Mouse (Mus musculus) liver, embryonic 13.5 days (tissue): ENCODE data around the gene Dcpp3. TPM values are rescaled to one million over a fixed set of nuclear protein-coding genes. Genes with fewer than 3 reads are reported as not detected.

Source experiments
- polyA plus RNA-seq: library from polyadenylated mRNA; unstranded; fragments of >200 nt; fragmentation: Nextera tagmentation; extraction: Ambion mirVana; gene quantifications from 2 replicates; pipeline ENCODE4 v1.2.1, GENCODE M21; 2015

Gene Dcpp3
- polyA plus RNA-seq, 1 experiment from 2014 or later, result not detected

Other genes with a start within 250 kb of the Dcpp3 start
- 21.6 and 21.9 TPM in 2 replicates for gene Hcfc1r1, start 243.9 kb upstream of the Dcpp3 start, polyA plus RNA-seq
- 27.6 and 27.8 TPM in 2 replicates for gene Thoc6, start 243.6 kb upstream of the Dcpp3 start, polyA plus RNA-seq
- gene Tnfrsf12a, start 240.0 kb upstream of the Dcpp3 start, polyA plus RNA-seq, result 6.2 and 6.7 TPM in 2 replicates
- gene Cldn6, start 238.2 kb upstream of the Dcpp3 start, polyA plus RNA-seq, result 0.68 and 1.3 TPM in 2 replicates
- not detected in 2 replicates for gene Cldn9, start 233.4 kb upstream of the Dcpp3 start, polyA plus RNA-seq
- gene 1520401A03Rik, start 194.7 kb upstream of the Dcpp3 start, polyA plus RNA-seq, result 0.05 TPM in 1 of 2 replicates, not detected in the other
- gene Pkmyt1, start 191.1 kb upstream of the Dcpp3 start, polyA plus RNA-seq, result 26.6 and 27.8 TPM in 2 replicates
- gene Paqr4, start 176.6 kb upstream of the Dcpp3 start, polyA plus RNA-seq, result 7.8 and 7.9 TPM in 2 replicates
- gene Kremen2, start 171.6 kb upstream of the Dcpp3 start, polyA plus RNA-seq, result 0.10 and 0.17 TPM in 2 replicates
- 12.6 and 13.0 TPM in 2 replicates for gene Flywch1, start 145.9 kb upstream of the Dcpp3 start, polyA plus RNA-seq
- 1.3 and 1.4 TPM in 2 replicates for gene Flywch2, start 131.4 kb upstream of the Dcpp3 start, polyA plus RNA-seq
- gene Srrm2, start 126.9 kb upstream of the Dcpp3 start, polyA plus RNA-seq, result 228 and 235 TPM in 2 replicates
- 535 and 572 TPM in 2 replicates for gene Elob, start 88.3 kb upstream of the Dcpp3 start, polyA plus RNA-seq
- gene Prss33, start 81.4 kb upstream of the Dcpp3 start, polyA plus RNA-seq, result not detected in 2 replicates
- not detected in 2 replicates for gene Prss32, start 73.6 kb upstream of the Dcpp3 start, polyA plus RNA-seq
- 0.09 and 0.22 TPM in 2 replicates for gene Prss41, start 73.3 kb upstream of the Dcpp3 start, polyA plus RNA-seq
- gene Prss21, start 49.4 kb upstream of the Dcpp3 start, polyA plus RNA-seq, result not detected in 2 replicates
- not detected in 2 replicates for gene Dcpp1, start 36.6 kb upstream of the Dcpp3 start, polyA plus RNA-seq
- not detected in 2 replicates for gene Dcpp2, start 36.6 kb upstream of the Dcpp3 start, polyA plus RNA-seq
- gene Sbp, start 24.2 kb downstream of the Dcpp3 start, polyA plus RNA-seq, result not detected in 2 replicates
- gene Sbpl, start 37.8 kb downstream of the Dcpp3 start, polyA plus RNA-seq, result not detected in 2 replicates
- gene Prss30, start 63.1 kb downstream of the Dcpp3 start, polyA plus RNA-seq, result not detected in 2 replicates
- gene Prss22, start 80.6 kb downstream of the Dcpp3 start, polyA plus RNA-seq, result not detected in 2 replicates
- gene Prss27, start 120.7 kb downstream of the Dcpp3 start, polyA plus RNA-seq, result not detected in 2 replicates
- 17.4 and 19.3 TPM in 2 replicates for gene Kctd5, start 156.0 kb downstream of the Dcpp3 start, polyA plus RNA-seq
- gene Pdpk1, start 233.5 kb downstream of the Dcpp3 start, polyA plus RNA-seq, result 26.8 and 34.0 TPM in 2 replicates
- 18.6 and 20.8 TPM in 2 replicates for gene Amdhd2, start 246.3 kb downstream of the Dcpp3 start, polyA plus RNA-seq